Mouse (Mus musculus): ENCODE measurements at regions not wholly inside any gene's neighbourhood (a gene's known extent, or its start where the extent isn't known, plus 50 kb on each side); places are given as distances from the start of the nearest gene placed in this dataset.

- TF ChIP-seq POLR2A (IDR thresholded peaks at IDR 0.05; ENCODE audit: control insufficient read depth, low read depth, low read length): no peak
- TF ChIP-seq CTCF (IDR thresholded peaks at IDR 0.05; ENCODE audit: control insufficient read depth, insufficient read depth, insufficient replicate concordance, low read depth, low read length): no peak
Measured at GRCm38 (mm10) chr17:76134030-76134429, 582.3 kb upstream of the Fam98a start.

All from testis, adult 2 months (tissue).